Mouse (Mus musculus) heart, embryonic 12.5 days (tissue): ENCODE measurements around the gene Gcg. TPM values are rescaled to one million over a fixed set of nuclear protein-coding genes. Genes with fewer than 3 reads are reported as not detected.

Experiments used
- ATAC-seq: fragments of 200-750 bp; cut with Nextera tagmentation; 2 replicates; pipeline ENCODE4 v1.8.0; 2017; ENCODE audit warnings: moderate TSS enrichment, moderate library complexity; ENCODE audit not compliant: insufficient number of reproducible peaks, low FRiP score
- H3K27ac ChIP-seq: fragments of 300-500 bp; sonication (generic); 2 replicates; pipeline ENCODE4 v1.5.1; 2016; ENCODE audit warnings: mild to moderate bottlenecking, moderate library complexity; ENCODE audit not compliant: poor library complexity, severe bottlenecking
- H3K27me3 ChIP-seq: fragments of 300-500 bp; sonication (generic); replicated peaks from 2 replicates; pipeline ENCODE4 v1.6.1; 2016; ENCODE audit warnings: mild to moderate bottlenecking, moderate library complexity
- H3K36me3 ChIP-seq: fragments of 300-500 bp; sonication (generic); 2 replicates; pipeline ENCODE4 v1.6.1; 2016; ENCODE audit warnings: mild to moderate bottlenecking, moderate library complexity
- H3K4me1 ChIP-seq: fragments of 300-500 bp; sonication (generic); replicated peaks from 2 replicates; pipeline ENCODE4 v1.6.1; 2016; ENCODE audit warnings: mild to moderate bottlenecking
- H3K4me2 ChIP-seq: fragments of 300-500 bp; sonication (generic); 2 replicates; pipeline ENCODE4 v1.6.1; 2016; ENCODE audit warnings: mild to moderate bottlenecking, moderate library complexity
- H3K4me3 ChIP-seq: fragments of 300-500 bp; sonication (generic); 2 replicates; pipeline ENCODE4 v1.5.1; 2016; ENCODE audit warnings: mild to moderate bottlenecking
- H3K9ac ChIP-seq: fragments of 300-500 bp; sonication (generic); 2 replicates; pipeline ENCODE4 v1.6.1; 2016; ENCODE audit warnings: mild to moderate bottlenecking, moderate library complexity
- H3K9me3 ChIP-seq: fragments of 300-500 bp; sonication (generic); replicated peaks from 2 replicates; pipeline ENCODE4 v1.6.1; 2016; ENCODE audit warnings: mild to moderate bottlenecking, moderate library complexity
- WGBS: fragments of 180-500 bp; shearing (Covaris S2); methylation state at CpG from one replicate; pipeline ENCODE4 v1.1.7; 2016; 5-methylcytosine and 5-hydroxymethylcytosine counted together
- polyA plus RNA-seq: library from polyadenylated mRNA; unstranded; fragments of >200 nt; fragmentation: Nextera tagmentation; extraction: Ambion mirVana; gene quantifications from 2 replicates; pipeline ENCODE4 v1.2.1, GENCODE M21; 2016

The Gcg gene
- polyA plus RNA-seq, 1 experiment from 2014 or later = not detected

GRCm38 (mm10) chr2:62498086-62498485, 14.6 kb upstream of the Gcg start:
- no peaks in the 10 kb centered on the region for H3K36me3 ChIP-seq
- 83% methylated on average over 4 of the region's 4 CpGs for WGBS
- H3K4me3 ChIP-seq = no peak overlapping the region
- H3K9ac ChIP-seq = no peak overlapping the region
- no peak overlapping the region for H3K4me2 ChIP-seq
- ATAC-seq = no peak
- no peaks in the 10 kb centered on the region for H3K27me3 ChIP-seq
- no peak overlapping the region for H3K27ac ChIP-seq
- H3K9me3 ChIP-seq = no peaks in the 10 kb centered on the region
- H3K4me1 ChIP-seq = no peaks in the 10 kb centered on the region

GRCm38 (mm10) chr2:62497333-62498002, 14.0 kb upstream of the Gcg start:
- no peak for ATAC-seq
- H3K27ac ChIP-seq = no peak overlapping the region
- WGBS = 75% methylated on average over 5 of the region's 5 CpGs
- H3K9me3 ChIP-seq = no peaks in the 10 kb centered on the region
- H3K27me3 ChIP-seq = no peaks in the 10 kb centered on the region
- no peak overlapping the region for H3K4me2 ChIP-seq
- H3K4me1 ChIP-seq = no peaks in the 10 kb centered on the region
- H3K36me3 ChIP-seq = no peaks in the 10 kb centered on the region
- no peak overlapping the region for H3K9ac ChIP-seq
- no peak overlapping the region for H3K4me3 ChIP-seq

DNA sequence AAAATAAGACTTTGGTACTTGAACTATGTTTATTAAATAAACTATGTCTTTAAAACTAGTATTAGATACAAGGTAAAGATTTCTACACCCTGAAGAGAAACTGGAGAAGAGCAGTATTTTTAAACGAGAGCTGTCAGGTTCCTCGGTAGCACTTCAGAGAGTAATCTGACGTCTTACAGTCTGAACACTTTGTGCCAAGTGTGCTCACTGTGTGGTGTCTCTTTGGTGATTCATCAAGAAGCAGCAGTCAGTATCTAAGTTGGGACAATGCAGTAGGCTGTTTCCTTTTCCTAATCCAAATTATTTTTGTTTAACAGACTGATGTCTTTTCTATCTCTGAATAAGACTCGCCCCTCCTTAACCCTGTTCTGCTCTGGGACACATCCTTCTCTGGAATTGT, 12.0 kb upstream of the Gcg start:
- no peak overlapping the region for H3K9ac ChIP-seq
- H3K4me1 ChIP-seq = no peaks in the 10 kb centered on the region
- no peak overlapping the region for H3K4me2 ChIP-seq
- H3K36me3 ChIP-seq = no peaks in the 10 kb centered on the region
- no peak overlapping the region for H3K4me3 ChIP-seq
- no peaks in the 10 kb centered on the region for H3K9me3 ChIP-seq
- H3K27ac ChIP-seq = no peak overlapping the region
- WGBS = 53% methylated on average over 4 of the region's 4 CpGs
- no peaks in the 10 kb centered on the region for H3K27me3 ChIP-seq
- ATAC-seq = no peak

DNA sequence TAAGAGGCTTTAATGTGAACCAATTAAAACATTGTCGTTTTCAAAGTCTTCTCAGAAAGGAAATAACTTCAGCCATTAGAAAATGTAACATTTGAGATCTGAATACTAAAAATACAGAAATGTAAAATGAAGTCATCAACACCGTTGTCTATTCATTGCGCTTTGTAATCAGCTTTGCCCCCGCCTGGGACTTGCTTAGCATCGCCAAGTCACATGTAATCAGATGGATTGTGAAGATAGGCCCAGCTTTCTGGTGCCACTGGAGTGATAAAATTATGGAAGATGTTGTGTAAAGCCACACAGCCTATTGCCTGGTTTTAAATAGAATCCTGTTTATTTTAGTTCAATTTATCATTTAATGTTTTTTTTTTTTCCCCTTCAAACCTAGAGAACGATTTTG, 6.4 kb upstream of the Gcg start:
- no peak overlapping the region for H3K27ac ChIP-seq
- H3K36me3 ChIP-seq = no peaks in the 10 kb centered on the region
- no peak overlapping the region for H3K4me3 ChIP-seq
- H3K4me1 ChIP-seq = no peaks in the 10 kb centered on the region
- ATAC-seq = no peak
- WGBS = 82% methylated on average over 6 of the region's 6 CpGs
- H3K4me2 ChIP-seq = no peak overlapping the region
- no peaks in the 10 kb centered on the region for H3K27me3 ChIP-seq
- H3K9me3 ChIP-seq = no peaks in the 10 kb centered on the region
- H3K9ac ChIP-seq = no peak overlapping the region

DNA sequence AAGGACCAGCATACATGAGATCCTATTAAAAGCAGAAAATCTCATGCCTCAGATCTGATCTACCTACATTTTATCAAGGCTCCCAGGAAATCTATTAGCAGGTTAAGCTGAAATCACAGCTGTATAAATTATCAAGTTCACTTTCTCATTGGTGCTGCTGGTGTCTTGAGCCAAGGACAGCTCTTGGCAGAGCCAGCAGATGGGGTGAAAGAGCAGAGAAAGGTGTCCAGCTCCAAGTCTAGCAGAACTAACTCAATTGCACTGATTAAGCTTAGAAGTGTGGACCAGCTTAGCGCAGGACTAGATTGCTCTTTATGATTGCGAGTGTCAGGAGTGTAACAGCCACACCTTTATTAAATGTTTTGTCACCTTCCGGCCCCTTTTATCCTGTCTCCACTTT, 1.5 kb upstream of the Gcg start:
- H3K27me3 ChIP-seq = no peaks in the 10 kb centered on the region
- no peak overlapping the region for H3K9ac ChIP-seq
- H3K36me3 ChIP-seq = no peaks in the 10 kb centered on the region
- no peaks in the 10 kb centered on the region for H3K9me3 ChIP-seq
- H3K4me2 ChIP-seq = no peak overlapping the region
- no peak overlapping the region for H3K4me3 ChIP-seq
- 75% methylated on average over 3 of the region's 3 CpGs for WGBS
- ATAC-seq = no peak
- no peaks in the 10 kb centered on the region for H3K4me1 ChIP-seq
- H3K27ac ChIP-seq = no peak overlapping the region

DNA sequence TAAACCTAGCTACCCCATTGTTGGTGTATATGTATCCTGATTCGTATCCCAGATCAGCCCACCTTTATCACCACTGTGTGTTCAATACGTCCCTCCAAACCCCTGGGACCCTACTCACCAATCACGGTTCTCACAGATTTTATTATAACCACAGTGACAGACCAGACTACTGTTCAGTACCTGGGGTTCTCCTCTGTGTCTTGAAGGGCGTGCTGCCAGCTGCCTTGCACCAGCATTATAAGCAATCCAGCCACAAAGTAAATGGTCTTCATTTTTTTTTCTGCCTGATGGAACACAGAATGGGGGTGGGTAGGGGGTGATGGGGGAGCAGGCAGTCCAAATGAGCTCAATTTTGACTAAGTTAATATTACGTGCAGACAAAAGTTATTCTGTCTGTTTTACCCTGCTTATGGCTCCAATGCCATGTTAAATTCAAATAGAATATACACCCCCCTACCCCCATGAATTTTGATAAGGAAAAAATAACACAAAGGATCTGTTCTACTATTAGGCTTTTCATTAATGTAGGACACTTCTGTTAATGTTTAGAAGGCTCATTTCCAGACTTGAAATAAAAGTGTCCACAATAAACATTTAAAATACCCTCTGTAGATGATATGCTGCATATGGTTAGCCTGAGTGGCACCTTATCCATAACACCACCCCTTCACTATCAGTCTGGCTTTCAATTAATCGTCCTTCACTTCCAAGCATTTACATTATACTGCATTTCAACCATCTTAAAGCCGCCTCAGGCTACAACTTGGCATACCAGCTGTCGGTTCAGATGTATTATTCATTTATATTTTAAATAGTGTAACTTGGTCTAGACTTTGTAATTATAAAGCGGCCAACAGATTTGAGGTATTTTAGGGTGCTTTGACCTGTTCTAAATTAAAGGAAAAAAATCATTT, 2.9 kb downstream of the Gcg start:
- no peak for ATAC-seq
- H3K4me2 ChIP-seq = no peak overlapping the region

DNA sequence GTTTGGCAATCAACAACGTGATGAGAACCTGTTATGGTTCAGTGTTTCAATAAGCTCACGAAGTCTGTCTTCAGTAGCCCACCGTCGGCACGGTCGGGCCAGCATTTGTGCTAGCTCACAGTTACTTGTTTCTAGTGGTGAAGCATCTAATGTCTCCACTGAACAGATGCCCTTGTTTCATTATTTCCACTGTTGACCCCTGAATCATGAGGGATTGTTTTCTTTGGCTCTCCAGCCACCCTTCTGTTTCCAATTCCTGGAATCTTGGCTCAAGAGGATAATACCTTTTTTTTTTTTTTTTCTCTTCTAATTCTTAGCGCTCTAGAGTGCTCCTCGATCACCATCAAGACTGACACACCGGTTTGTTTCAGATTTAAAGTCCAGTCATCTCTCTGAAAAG, 13.9 kb downstream of the Gcg start:
- ATAC-seq = 0 out of 2 replicates have a peak, but pooled peaks have one; percentile 22
- Histone ChIP-seq H3K4me2 (peak overlapping the region; percentile 26), H3K36me3 (no peaks in the 10 kb centered on the region), H3K27me3 (no peaks in the 10 kb centered on the region), H3K9me3 (no peaks in the 10 kb centered on the region), H3K9ac (no peak overlapping the region), H3K4me1 (0 out of 2 replicates have a peak, but pooled peaks cover 3% of the 10 kb centered on the region), H3K27ac (no peak overlapping the region), H3K4me3 (no peak overlapping the region)
- 70% methylated on average over 9 of the region's 9 CpGs for WGBS

More for the DNA sequence above, 2.9 kb downstream of the Gcg start:
- Histone ChIP-seq H3K36me3 (no peaks in the 10 kb centered on the region), H3K4me3 (no peak overlapping the region), H3K27me3 (no peaks in the 10 kb centered on the region), H3K9me3 (no peaks in the 10 kb centered on the region), H3K4me1 (no peaks in the 10 kb centered on the region), H3K27ac (no peak overlapping the region), H3K9ac (no peak overlapping the region)
- 73% methylated on average over 9 of the region's 9 CpGs for WGBS

- H3K9ac ChIP-seq = no peak overlapping the region
- no peaks in the 10 kb centered on the region for H3K9me3 ChIP-seq
- H3K27me3 ChIP-seq = no peaks in the 10 kb centered on the region; the same call in 1 of the 2 replicates
- H3K4me3 ChIP-seq = no peak overlapping the region
- no peaks in the 10 kb centered on the region for H3K4me1 ChIP-seq
- H3K36me3 ChIP-seq = no peaks in the 10 kb centered on the region
- no peak for ATAC-seq
- no peak overlapping the region for H3K27ac ChIP-seq
- 77% methylated on average over 2 of the region's 2 CpGs for WGBS
- no peak overlapping the region for H3K4me2 ChIP-seq
Measured at GRCm38 (mm10) chr2:62463287-62463686, 20.2 kb downstream of the Gcg start.

DNA sequence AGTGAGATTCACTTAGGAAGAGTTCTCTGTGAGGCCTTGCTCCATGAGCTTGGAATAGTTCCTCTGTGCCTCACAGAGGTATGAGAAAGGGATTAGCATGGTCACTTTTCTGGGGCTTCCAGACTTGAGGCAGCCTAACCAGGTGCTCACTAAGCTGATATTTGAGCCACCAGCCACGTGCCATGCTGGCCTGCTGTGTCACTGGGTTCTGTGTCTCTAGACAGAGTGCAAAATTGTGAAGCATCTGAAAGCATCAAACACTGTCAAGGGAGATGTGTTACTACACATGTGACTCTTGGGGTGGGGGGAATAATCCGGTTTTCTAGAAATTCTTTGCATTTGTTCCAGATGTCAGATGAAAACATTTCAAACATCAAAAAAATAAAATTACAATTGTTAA, 21.3 kb downstream of the Gcg start:
- Histone ChIP-seq H3K4me1 (no peaks in the 10 kb centered on the region), H3K4me2 (no peak overlapping the region), H3K9me3 (no peaks in the 10 kb centered on the region), H3K27me3 (no peaks in the 10 kb centered on the region; the same call in 1 of the 2 replicates), H3K4me3 (no peak overlapping the region), H3K27ac (no peak overlapping the region), H3K36me3 (no peaks in the 10 kb centered on the region), H3K9ac (no peak overlapping the region)
- no peak for ATAC-seq
- 78% methylated on average over 2 of the region's 2 CpGs for WGBS

DNA sequence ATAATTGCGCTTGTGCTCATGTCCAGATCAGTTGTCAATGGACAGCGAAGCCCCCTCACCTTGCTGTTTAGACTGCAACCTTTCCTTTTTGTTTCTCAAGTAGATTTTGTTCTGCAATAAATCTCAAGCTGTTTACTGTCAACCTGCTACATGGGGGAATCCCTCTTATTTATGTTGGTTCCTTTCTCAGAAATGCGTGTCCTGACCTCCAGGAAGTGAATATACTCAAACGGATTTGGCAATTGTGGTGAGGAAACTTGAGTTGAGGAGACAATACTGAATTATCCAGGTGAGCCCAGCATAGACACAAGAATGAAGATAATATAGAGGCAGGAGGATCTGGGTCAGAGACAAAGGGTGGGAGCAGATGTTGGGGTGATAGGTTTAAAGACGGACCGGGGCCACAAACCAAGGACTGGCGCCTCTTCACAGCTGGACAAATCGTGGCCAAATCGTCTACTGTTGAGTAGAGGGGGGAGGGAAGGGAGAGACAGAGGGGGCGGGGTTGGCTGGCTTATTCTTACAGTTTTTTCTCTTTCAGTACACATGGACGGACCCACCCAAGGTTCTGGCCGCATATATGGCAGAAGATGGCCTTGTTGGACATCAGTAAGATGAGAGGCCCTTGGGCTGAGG, 22.5 kb downstream of the Gcg start:
- Histone ChIP-seq H3K9me3 (no peaks in the 10 kb centered on the region), H3K4me2 (no peak overlapping the region), H3K27me3 (no peaks in the 10 kb centered on the region; the same call in 1 of the 2 replicates), H3K4me1 (no peaks in the 10 kb centered on the region), H3K4me3 (no peak overlapping the region), H3K27ac (no peak overlapping the region), H3K9ac (no peak overlapping the region), H3K36me3 (no peaks in the 10 kb centered on the region)
- 81% methylated on average over 12 of the region's 12 CpGs for WGBS
- no peak for ATAC-seq

- 74% methylated on average over 7 of the region's 7 CpGs for WGBS
- Histone ChIP-seq H3K4me1 (no peaks in the 10 kb centered on the region), H3K9me3 (no peaks in the 10 kb centered on the region), H3K27me3 (no peaks in the 10 kb centered on the region; the same call in 1 of the 2 replicates), H3K4me3 (no peak overlapping the region), H3K27ac (no peak overlapping the region), H3K9ac (no peak overlapping the region), H3K36me3 (no peaks in the 10 kb centered on the region), H3K4me2 (no peak overlapping the region)
- no peak for ATAC-seq
Measured at GRCm38 (mm10) chr2:62460231-62460710, 23.2 kb downstream of the Gcg start.
